Mouse (Mus musculus) forebrain, embryonic 14.5 days (tissue): Measurements from ENCODE around the gene Amer2. TPM values are rescaled to one million over a fixed set of nuclear protein-coding genes. Genes with fewer than 3 reads are reported as not detected.

Source experiments
- ATAC-seq: fragments of 200-750 bp; cut with Nextera tagmentation; 2 replicates; pipeline ENCODE4 v1.8.0; 2017; ENCODE audit warnings: mild to moderate bottlenecking, moderate library complexity
- DNase-seq: peaks from one replicate; pipeline ENCODE4 v3.0.0-alpha.2; 2015; ENCODE audit warnings: low spot score
- H3K27ac ChIP-seq: fragments of 300-500 bp; sonication (generic); 2 replicates; pipeline ENCODE4 v1.5.1; 2014; ENCODE audit warnings: low read depth, mild to moderate bottlenecking, control low read depth, low read length, moderate library complexity
- H3K27me3 ChIP-seq: fragments of 300-500 bp; sonication (generic); replicated peaks from 2 replicates; pipeline ENCODE4 v1.6.1; 2014; ENCODE audit warnings: low read length, control low read depth, mixed read lengths; ENCODE audit not compliant: control insufficient read depth, insufficient read depth
- H3K36me3 ChIP-seq: fragments of 300-500 bp; sonication (generic); 2 replicates; pipeline ENCODE4 v1.6.1; 2014; ENCODE audit warnings: low read length, control low read depth; ENCODE audit not compliant: control insufficient read depth, insufficient read depth
- H3K4me1 ChIP-seq: fragments of 300-500 bp; sonication (generic); 2 replicates; pipeline ENCODE4 v1.6.1; 2014; ENCODE audit warnings: antibody characterized with exemption, low read length, control low read depth; ENCODE audit not compliant: control insufficient read depth, insufficient read depth
- H3K4me2 ChIP-seq: fragments of 300-500 bp; sonication (generic); 2 replicates; pipeline ENCODE4 v1.6.1; 2014; ENCODE audit warnings: mild to moderate bottlenecking, control low read depth, low read length
- H3K4me3 ChIP-seq: fragments of 300-500 bp; sonication (generic); 2 replicates; pipeline ENCODE4 v1.5.1; 2014; ENCODE audit warnings: low read depth, low read length, control low read depth
- H3K9ac ChIP-seq: fragments of 300-500 bp; sonication (generic); 2 replicates; pipeline ENCODE4 v1.6.1; 2014; ENCODE audit warnings: mild to moderate bottlenecking, low read length, control low read depth, moderate library complexity
- H3K9me3 ChIP-seq: fragments of 300-500 bp; sonication (generic); replicated peaks from 2 replicates; pipeline ENCODE4 v1.6.1; 2016; ENCODE audit warnings: low read length, control low read depth, mixed read lengths; ENCODE audit not compliant: control insufficient read depth
- WGBS: fragments of 180-500 bp; shearing (Covaris S2); extraction: QIAGEN DNeasy Blood & Tissue Kit; methylation state at CpG from one replicate; pipeline ENCODE4 v1.1.7; 2014; 5-methylcytosine and 5-hydroxymethylcytosine counted together
- polyA plus RNA-seq: library from polyadenylated mRNA; unstranded; fragments of >200 nt; fragmentation: Nextera tagmentation; extraction: Ambion mirVana; gene quantifications from 2 replicates; pipeline ENCODE4 v1.2.1, GENCODE M21; 2014

Amer2 gene
- polyA plus RNA-seq, 1 experiment from 2014 or later, result 9.4 TPM

- peaks cover 37% of the 10 kb centered on the region for H3K4me1 ChIP-seq
- H3K9me3 ChIP-seq, result no peaks in the 10 kb centered on the region
- H3K4me3 ChIP-seq, result no peak overlapping the region
- no peak overlapping the region for H3K27ac ChIP-seq
- DNase-seq (peak; percentile 57), ATAC-seq (0 out of 2 replicates have a peak, but pooled peaks have one; percentile 18)
- H3K36me3 ChIP-seq, result no peaks in the 10 kb centered on the region
- H3K4me2 ChIP-seq, result no peak overlapping the region
- no peaks in the 10 kb centered on the region for H3K27me3 ChIP-seq
- WGBS, result 20% methylated on average over 2 of the region's 2 CpGs
- no peak overlapping the region for H3K9ac ChIP-seq
Observed at GRCm38 (mm10) chr14:60403228-60403627, 30.2 kb downstream of the Amer2 start.

DNA sequence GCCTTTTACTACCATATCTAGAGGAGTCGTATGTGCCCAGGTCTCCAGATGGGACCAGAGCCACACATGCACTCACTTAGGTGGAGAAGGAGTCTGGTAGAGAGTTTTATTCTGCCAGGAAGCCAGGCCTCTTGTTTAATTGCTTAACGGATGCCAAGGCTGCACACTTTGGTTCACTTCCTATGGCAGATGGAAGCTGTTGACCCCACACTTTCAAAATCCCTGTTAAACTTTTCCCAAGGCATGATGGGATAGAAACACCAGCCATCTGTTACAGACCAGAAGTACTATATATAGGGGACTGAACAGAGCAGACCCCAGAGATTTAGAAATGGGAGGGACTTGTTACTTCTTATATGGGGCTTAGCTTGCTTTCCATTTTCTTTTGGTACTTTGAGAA is 32.8 kb downstream of the Amer2 start:
- Histone ChIP-seq H3K27me3 (no peaks in the 10 kb centered on the region), H3K4me2 (no peak overlapping the region), H3K9me3 (no peaks in the 10 kb centered on the region), H3K27ac (no peak overlapping the region), H3K4me1 (peaks cover 45% of the 10 kb centered on the region), H3K4me3 (no peak overlapping the region), H3K9ac (no peak overlapping the region), H3K36me3 (no peaks in the 10 kb centered on the region)
- no peak for ATAC-seq
- DNase-seq, result peak; percentile 69
- WGBS, result 62% methylated on average over 2 of the region's 2 CpGs

DNA sequence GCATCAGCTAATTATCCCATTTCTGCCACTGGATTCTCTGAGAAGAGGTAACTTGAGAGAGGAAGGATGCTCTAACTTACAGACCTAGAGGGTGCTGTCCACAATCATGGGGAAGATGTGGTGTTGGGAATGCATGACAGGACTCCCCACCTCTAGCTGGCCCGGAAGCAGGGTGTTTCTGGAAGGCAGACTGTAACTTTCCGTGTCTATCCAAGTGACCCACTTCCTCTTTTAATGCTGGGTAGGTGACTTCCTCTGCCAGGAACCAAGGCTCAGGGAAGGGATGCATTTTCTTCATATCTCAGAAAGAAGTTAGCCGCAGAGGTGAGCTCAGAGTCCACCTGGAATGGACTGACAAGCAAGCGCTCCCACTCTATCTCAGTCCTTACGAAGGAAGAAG is 33.5 kb downstream of the Amer2 start:
- Histone ChIP-seq H3K27me3 (no peaks in the 10 kb centered on the region), H3K36me3 (no peaks in the 10 kb centered on the region), H3K4me2 (no peak overlapping the region), H3K4me3 (no peak overlapping the region), H3K9me3 (no peaks in the 10 kb centered on the region), H3K27ac (no peak overlapping the region), H3K9ac (no peak overlapping the region), H3K4me1 (peaks cover 52% of the 10 kb centered on the region)
- no peak for ATAC-seq
- 93% methylated on average over 5 of the region's 5 CpGs for WGBS
- no peak for DNase-seq

DNA sequence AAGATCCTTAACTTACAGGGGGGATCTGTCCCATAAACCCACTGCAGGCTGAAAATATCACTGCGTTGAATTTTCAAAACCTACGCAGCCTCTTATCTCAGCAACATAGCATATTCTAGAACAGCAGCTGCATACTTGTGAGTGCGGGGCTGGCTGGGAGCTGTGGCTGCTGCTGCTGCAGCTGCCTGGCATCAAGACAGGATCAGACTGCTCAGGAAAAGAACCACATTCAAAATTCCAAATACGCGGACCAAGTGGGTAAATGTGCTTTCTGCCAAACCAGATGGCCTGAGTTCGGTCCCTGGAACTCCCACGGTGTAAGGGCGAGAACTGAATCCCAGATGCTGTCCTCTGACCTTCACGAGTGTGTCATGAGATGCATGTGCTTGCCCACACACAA is 34.3 kb downstream of the Amer2 start:
- Histone ChIP-seq H3K36me3 (no peaks in the 10 kb centered on the region), H3K4me3 (no peak overlapping the region), H3K9ac (no peak overlapping the region), H3K4me1 (peaks cover 47% of the 10 kb centered on the region), H3K27me3 (no peaks in the 10 kb centered on the region), H3K27ac (no peak overlapping the region; the same call in 1 of the 2 replicates), H3K9me3 (no peaks in the 10 kb centered on the region), H3K4me2 (no peak overlapping the region)
- DNase-seq (peak; percentile 54), ATAC-seq (no peak)
- 70% methylated on average over 9 of the region's 9 CpGs for WGBS

GRCm38 (mm10) chr14:60409702-60410491 is 36.8 kb downstream of the Amer2 start:
- Histone ChIP-seq H3K4me3 (no peak overlapping the region), H3K9ac (no peak overlapping the region), H3K4me1 (peaks cover 54% of the 10 kb centered on the region), H3K27ac (peak overlapping the region; percentile 84), H3K4me2 (peak overlapping the region; percentile 40), H3K36me3 (no peaks in the 10 kb centered on the region), H3K27me3 (no peaks in the 10 kb centered on the region), H3K9me3 (no peaks in the 10 kb centered on the region)
- 5% methylated on average over 12 of the region's 12 CpGs for WGBS
- DNase-seq (peak; percentile 94), ATAC-seq (peak; percentile 82)

GRCm38 (mm10) chr14:60411229-60411628 is 38.2 kb downstream of the Amer2 start:
- Histone ChIP-seq H3K4me3 (no peak overlapping the region), H3K27me3 (no peaks in the 10 kb centered on the region), H3K4me2 (no peak overlapping the region), H3K9me3 (no peaks in the 10 kb centered on the region), H3K4me1 (peaks cover 56% of the 10 kb centered on the region), H3K36me3 (no peaks in the 10 kb centered on the region), H3K27ac (peak overlapping the region; percentile 84; the same call in 1 of the 2 replicates), H3K9ac (no peak overlapping the region)
- no peak for ATAC-seq
- DNase-seq, result peak; percentile 68
- WGBS, result 50% methylated on average over 6 of the region's 6 CpGs

GRCm38 (mm10) chr14:60414691-60415090 is 41.6 kb downstream of the Amer2 start:
- ATAC-seq, result peak; percentile 92
- H3K9ac ChIP-seq, result no peak overlapping the region
- H3K4me2 ChIP-seq, result peak overlapping the region; percentile 31; the same call in 1 of the 2 replicates
- 12% methylated on average over 8 of the region's 8 CpGs for WGBS
- H3K4me3 ChIP-seq, result no peak overlapping the region
- peak overlapping the region; percentile 86 for H3K27ac ChIP-seq
- H3K9me3 ChIP-seq, result no peaks in the 10 kb centered on the region
- no peaks in the 10 kb centered on the region for H3K36me3 ChIP-seq
- H3K27me3 ChIP-seq, result no peaks in the 10 kb centered on the region
- DNase-seq, result peak; percentile 98
- H3K4me1 ChIP-seq, result peaks cover 37% of the 10 kb centered on the region

- 87% methylated on average over 5 of the region's 5 CpGs for WGBS
- DNase-seq, result no peak
- Histone ChIP-seq H3K27ac (no peak overlapping the region), H3K27me3 (no peaks in the 10 kb centered on the region), H3K9ac (no peak overlapping the region), H3K36me3 (no peaks in the 10 kb centered on the region), H3K4me3 (no peak overlapping the region), H3K9me3 (no peaks in the 10 kb centered on the region), H3K4me1 (peaks cover 21% of the 10 kb centered on the region), H3K4me2 (no peak overlapping the region)
- ATAC-seq, result no peak
Observed at GRCm38 (mm10) chr14:60417924-60418323, 44.9 kb downstream of the Amer2 start.

- DNase-seq (no peak), ATAC-seq (no peak)
- Histone ChIP-seq H3K9ac (no peak overlapping the region), H3K36me3 (no peaks in the 10 kb centered on the region), H3K4me2 (no peak overlapping the region), H3K9me3 (no peaks in the 10 kb centered on the region), H3K4me1 (peaks cover 3% of the 10 kb centered on the region; the same call in 1 of the 2 replicates), H3K4me3 (no peak overlapping the region), H3K27me3 (no peaks in the 10 kb centered on the region), H3K27ac (no peak overlapping the region)
- WGBS, result 92% methylated on average over 2 of the region's 2 CpGs
Observed at GRCm38 (mm10) chr14:60422920-60423319, 49.9 kb downstream of the Amer2 start.
